Mouse (Mus musculus): ENCODE data around the gene Mpdz.

- TF ChIP-seq CTCF (IDR thresholded peaks at IDR 0.05; ENCODE audit: low read depth, low read length) (no peak), POLR2A (IDR thresholded peaks at IDR 0.05; ENCODE audit: borderline replicate concordance, low read depth, low read length) (no peak)
These were observed 11.8 kb downstream of the Mpdz start for GRCm38 (mm10) chr4:81430826-81431225.
